Mouse (Mus musculus) limb, embryonic 14.5 days (tissue): Measurements from ENCODE around the gene Chst14. TPM values are rescaled to one million over a fixed set of nuclear protein-coding genes. Genes with fewer than 3 reads are reported as not detected.

Experiments
- ATAC-seq: fragments of 200-750 bp; cut with Nextera tagmentation; 2 replicates; pipeline ENCODE4 v1.8.0; 2017; ENCODE audit warnings: low read depth, moderate number of reproducible peaks, moderate TSS enrichment; ENCODE audit not compliant: low FRiP score
- DNase-seq: peaks from one replicate; pipeline ENCODE4 v3.0.0-alpha.2; 2015; ENCODE audit warnings: low spot score
- H3K27ac ChIP-seq: fragments of 300-500 bp; sonication (generic); replicated peaks from 2 replicates; pipeline ENCODE4 v1.5.1; 2014; ENCODE audit warnings: low read depth, mild to moderate bottlenecking, low read length, moderate library complexity, mixed read lengths
- H3K27me3 ChIP-seq: fragments of 300-500 bp; sonication (generic); 2 replicates; pipeline ENCODE4 v1.6.1; 2014; ENCODE audit warnings: low read length, mixed read lengths; ENCODE audit not compliant: control insufficient read depth, insufficient read depth
- H3K36me3 ChIP-seq: fragments of 300-500 bp; sonication (generic); 2 replicates; pipeline ENCODE4 v1.6.1; 2014; ENCODE audit warnings: mild to moderate bottlenecking, low read length, moderate library complexity, mixed read lengths; ENCODE audit not compliant: control insufficient read depth, insufficient read depth
- H3K4me1 ChIP-seq: fragments of 300-500 bp; sonication (generic); 2 replicates; pipeline ENCODE4 v1.6.1; 2014; ENCODE audit warnings: antibody characterized with exemption, low read length, mixed read lengths; ENCODE audit not compliant: control insufficient read depth, insufficient read depth
- H3K4me2 ChIP-seq: fragments of 300-500 bp; sonication (generic); replicated peaks from 2 replicates; pipeline ENCODE4 v1.6.1; 2014; ENCODE audit warnings: low read depth, mild to moderate bottlenecking, low read length, moderate library complexity; ENCODE audit not compliant: severe bottlenecking
- H3K4me3 ChIP-seq: fragments of 300-500 bp; sonication (generic); replicated peaks from 2 replicates; pipeline ENCODE4 v1.5.1; 2014; ENCODE audit warnings: low read length
- H3K9ac ChIP-seq: fragments of 300-500 bp; sonication (generic); 2 replicates; pipeline ENCODE4 v1.6.1; 2014; ENCODE audit warnings: mild to moderate bottlenecking, low read depth, low read length, moderate library complexity; ENCODE audit not compliant: severe bottlenecking
- H3K9me3 ChIP-seq: fragments of 300-500 bp; sonication (generic); 2 replicates; pipeline ENCODE4 v1.6.1; 2016; ENCODE audit warnings: low read length; ENCODE audit not compliant: control insufficient read depth
- POLR2A ChIP-seq: fragments of 200-500 bp; IDR thresholded peaks from 2 replicates; pipeline ENCODE4 v1.8.0; 2012; ENCODE audit warnings: inconsistent platforms, mild to moderate bottlenecking, moderate library complexity, borderline replicate concordance; ENCODE audit not compliant: insufficient read depth, insufficient read length; ENCODE audit errors: extremely low read depth
- WGBS: fragments of 180-500 bp; shearing (Covaris S2); extraction: QIAGEN DNeasy Blood & Tissue Kit; methylation state at CpG from one replicate; pipeline ENCODE4 v1.1.7; 2014; 5-methylcytosine and 5-hydroxymethylcytosine counted together
- polyA plus RNA-seq, 2 experiments: library from polyadenylated mRNA; depleted of rRNA in 1 of 2; stranded (reverse) in 1 of 2; unstranded in 1 of 2; fragments of >200 nt; fragmentation: Nextera tagmentation in 1 of 2; extraction: Ambion mirVana in 1 of 2; gene quantifications; 2 replicates each; pipeline versions ENCODE4 v1.2.1 to v1.2.3; 2012 to 2014

The Chst14 gene
- polyA plus RNA-seq, 2 experiments = 56.6 to 59.5 TPM

- H3K36me3 ChIP-seq = no peaks in the 10 kb centered on the region
- no peaks in the 10 kb centered on the region; the same call in 1 of the 2 replicates for H3K27me3 ChIP-seq
- DNase-seq = no peak
- no peaks in the 10 kb centered on the region for H3K9me3 ChIP-seq
- ATAC-seq = no peak
- no peak for TF ChIP-seq POLR2A
- no peak overlapping the region for H3K27ac ChIP-seq
- no peak overlapping the region for H3K9ac ChIP-seq
- 0 out of 2 replicates have a peak, but pooled peaks cover 1% of the 10 kb centered on the region for H3K4me1 ChIP-seq
- no peak overlapping the region for H3K4me3 ChIP-seq
- WGBS = 23% methylated on average over 14 of the region's 14 CpGs
- no peak overlapping the region for H3K4me2 ChIP-seq
These were observed 38.3 kb upstream of the Chst14 start for GRCm38 (mm10) chr2:118887845-118888548.

- ATAC-seq = no peak
- Histone ChIP-seq H3K36me3 (no peaks in the 10 kb centered on the region), H3K27me3 (peaks cover 14% of the 10 kb centered on the region), H3K9ac (no peak overlapping the region), H3K4me3 (no peak overlapping the region), H3K27ac (no peak overlapping the region), H3K9me3 (no peaks in the 10 kb centered on the region), H3K4me2 (no peak overlapping the region), H3K4me1 (peaks cover 2% of the 10 kb centered on the region; the same call in 1 of the 2 replicates)
- WGBS = 83% methylated on average over 4 of the region's 4 CpGs
- DNase-seq = no peak
- TF ChIP-seq POLR2A = no peak
These were observed 35.1 kb upstream of the Chst14 start for GRCm38 (mm10) chr2:118891173-118891572.

GRCm38 (mm10) chr2:118895990-118896913 lies 30.0 kb upstream of the Chst14 start:
- 1% methylated on average over 38 of the region's 38 CpGs for WGBS
- Histone ChIP-seq H3K9me3 (no peaks in the 10 kb centered on the region), H3K4me1 (peaks cover 31% of the 10 kb centered on the region), H3K4me3 (peak overlapping the region; percentile 50), H3K36me3 (no peaks in the 10 kb centered on the region), H3K9ac (peak overlapping the region; percentile 44), H3K27me3 (peaks cover 60% of the 10 kb centered on the region), H3K4me2 (peak overlapping the region; percentile 92), H3K27ac (no peak overlapping the region)
- DNase-seq (no peak), ATAC-seq (no peak)
- TF ChIP-seq POLR2A = no peak

GRCm38 (mm10) chr2:118896914-118897291 lies 29.4 kb upstream of the Chst14 start:
- Histone ChIP-seq H3K27me3 (peaks cover 60% of the 10 kb centered on the region), H3K9ac (peak overlapping the region; percentile 44), H3K36me3 (no peaks in the 10 kb centered on the region), H3K27ac (no peak overlapping the region), H3K4me2 (peak overlapping the region; percentile 92), H3K9me3 (no peaks in the 10 kb centered on the region), H3K4me3 (peak overlapping the region; percentile 50), H3K4me1 (peaks cover 31% of the 10 kb centered on the region)
- DNase-seq (no peak), ATAC-seq (no peak)
- 2% methylated on average over 13 of the region's 13 CpGs for WGBS
- TF ChIP-seq POLR2A = no peak

GRCm38 (mm10) chr2:118897392-118897791 lies 28.9 kb upstream of the Chst14 start:
- H3K4me1 ChIP-seq = peaks cover 31% of the 10 kb centered on the region
- ATAC-seq (no peak), DNase-seq (no peak)
- peaks cover 60% of the 10 kb centered on the region for H3K27me3 ChIP-seq
- no peak overlapping the region for H3K27ac ChIP-seq
- H3K9ac ChIP-seq = no peak overlapping the region
- WGBS = 4% methylated on average over 7 of the region's 7 CpGs
- no peaks in the 10 kb centered on the region for H3K36me3 ChIP-seq
- peak overlapping the region; percentile 50 for H3K4me3 ChIP-seq
- no peaks in the 10 kb centered on the region for H3K9me3 ChIP-seq
- no peak for TF ChIP-seq POLR2A
- H3K4me2 ChIP-seq = peak overlapping the region; percentile 92; the same call in 1 of the 2 replicates
